Mouse (Mus musculus): ENCODE data around the gene Hmgcl.

Gene Hmgcl

DNA sequence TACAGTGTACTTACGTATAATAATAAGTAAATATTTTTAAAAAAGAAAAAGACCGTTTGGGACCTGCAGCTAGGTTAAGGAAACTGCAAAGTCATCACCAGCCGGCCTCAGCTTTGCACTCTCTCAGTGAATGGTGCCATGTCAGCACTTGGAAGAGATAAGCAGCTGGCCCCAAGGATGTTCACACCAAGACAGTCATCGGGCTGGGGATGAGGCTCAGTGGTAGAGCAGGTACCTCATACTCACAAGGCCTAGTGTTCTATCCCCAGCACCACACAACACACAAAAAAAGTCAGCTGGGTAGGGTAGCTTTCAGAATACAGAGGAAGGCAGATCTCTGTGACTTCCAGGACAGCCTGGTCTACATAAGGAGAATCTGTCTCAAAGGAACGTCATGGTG is 38.9 kb downstream of the Hmgcl start:
- in situ Hi-C loops (cut with MboI, MseI) = no loop called here

DNA sequence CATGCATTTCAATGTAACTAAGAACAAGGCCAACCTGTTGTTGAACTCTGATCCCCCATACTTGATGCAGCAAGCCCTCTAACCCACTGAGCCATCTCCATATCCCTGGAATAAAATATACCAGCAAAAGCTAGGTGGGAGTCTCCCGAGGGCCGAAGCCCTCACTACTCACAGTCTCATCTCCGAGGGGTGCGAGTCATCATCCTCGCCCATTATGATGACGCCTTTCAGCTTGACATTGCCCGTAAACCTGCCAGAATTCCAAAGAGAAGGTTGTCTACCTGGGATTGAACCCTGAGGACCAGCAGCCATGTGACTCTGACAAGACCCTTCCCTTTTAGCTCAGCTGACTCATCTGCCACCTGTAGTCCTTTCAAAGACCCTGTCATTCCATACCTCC is 39.5 kb downstream of the Hmgcl start:
- in situ Hi-C loops (cut with MboI, MseI) = no loop called here

DNA sequence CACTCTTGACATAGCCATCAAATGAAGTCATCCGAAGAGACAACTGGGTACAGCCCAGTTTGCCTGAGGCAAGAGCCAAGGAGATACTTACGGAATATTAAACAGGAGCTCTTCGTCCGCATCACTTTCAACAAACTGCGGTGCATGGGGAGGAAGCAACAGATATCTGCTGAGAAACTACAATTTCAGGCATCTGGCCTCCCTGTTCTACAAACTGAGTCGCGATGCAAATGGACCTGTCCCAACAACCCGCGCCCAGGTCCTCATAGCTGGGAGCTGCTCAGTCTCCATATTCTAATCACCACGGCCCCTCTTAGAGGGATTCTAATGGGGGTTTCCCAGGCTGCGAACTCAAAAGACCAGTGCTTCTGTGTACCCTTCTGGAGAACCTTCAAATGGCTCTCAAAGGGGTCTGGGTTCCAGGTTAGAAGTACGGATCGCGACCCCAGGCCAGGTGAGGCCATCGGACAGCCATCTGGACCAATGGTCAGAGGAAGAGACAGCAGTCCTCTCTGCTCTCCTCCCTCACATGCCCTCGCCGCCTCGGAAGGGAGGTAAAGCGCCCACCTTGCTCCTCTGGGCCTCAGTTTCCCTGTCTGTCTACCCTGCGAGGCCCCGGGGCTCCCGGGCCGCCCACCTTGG is 40.2 kb downstream of the Hmgcl start:
- in situ Hi-C loops (cut with MboI, MseI) = no loop called here

DNA sequence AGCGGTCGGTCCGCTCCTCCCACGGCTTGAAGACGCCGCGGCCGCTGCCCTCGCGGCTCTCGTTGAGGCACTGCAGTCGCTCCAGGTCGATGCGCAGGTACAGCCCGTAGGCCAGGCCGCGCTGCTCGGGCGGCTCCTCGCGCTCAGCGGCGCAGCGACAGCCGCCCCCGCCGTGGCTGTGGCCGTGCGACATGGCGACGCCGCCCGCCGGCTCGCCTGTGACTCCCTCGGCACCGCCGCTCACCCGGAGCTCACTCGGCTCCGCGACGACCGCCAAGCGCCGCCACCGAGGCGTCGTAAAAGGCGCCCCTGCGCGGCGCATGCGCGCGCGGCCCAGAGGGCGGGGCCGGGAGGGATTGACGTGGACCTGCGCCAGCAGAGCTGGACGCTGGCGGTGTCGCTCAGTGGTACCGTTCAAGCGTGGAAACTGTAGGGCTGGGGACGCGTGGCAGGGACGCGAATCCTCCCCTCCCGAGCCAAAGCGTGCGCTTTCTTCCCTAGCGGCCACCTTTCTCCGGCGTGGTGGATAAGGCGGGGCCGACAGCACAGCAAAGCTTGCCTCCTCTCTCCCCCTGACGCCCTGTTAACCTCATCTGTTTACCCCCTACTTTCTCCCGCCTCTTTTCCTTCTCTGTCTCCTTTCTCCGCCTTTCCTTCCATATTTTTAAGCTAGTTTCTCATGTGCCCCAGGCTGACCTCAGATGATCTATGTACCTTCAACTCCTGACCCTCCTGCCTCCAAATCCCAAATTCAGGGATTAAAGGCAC is 40.9 kb downstream of the Hmgcl start, which contains the start of gene Pithd1:
Gene Pithd1 (minus strand): TSS at position 322 of the 768 bp plus-strand sequence.
- in situ Hi-C loops (cut with MboI, MseI) = no loop called here

DNA sequence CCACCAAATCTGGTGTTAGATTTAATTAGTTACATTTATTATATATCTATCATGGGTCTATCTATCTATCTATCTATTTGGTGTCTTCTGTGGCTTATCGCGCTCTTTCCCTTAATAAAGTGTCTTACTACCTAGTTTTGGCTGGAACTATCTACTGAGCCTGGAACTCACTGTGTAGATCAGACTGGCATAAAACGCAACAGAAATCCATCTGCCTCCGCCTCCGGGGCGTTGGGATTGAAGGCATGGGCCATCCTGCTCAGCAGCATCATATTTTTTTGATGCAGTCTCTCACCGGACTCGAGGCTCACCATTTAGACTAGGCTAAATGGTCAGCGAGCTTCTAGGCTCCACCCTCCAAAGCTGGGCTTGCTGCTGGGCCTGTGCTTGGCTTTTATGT is 41.5 kb downstream of the Hmgcl start:
- in situ Hi-C loops (cut with MboI, MseI) = no loop called here

DNA sequence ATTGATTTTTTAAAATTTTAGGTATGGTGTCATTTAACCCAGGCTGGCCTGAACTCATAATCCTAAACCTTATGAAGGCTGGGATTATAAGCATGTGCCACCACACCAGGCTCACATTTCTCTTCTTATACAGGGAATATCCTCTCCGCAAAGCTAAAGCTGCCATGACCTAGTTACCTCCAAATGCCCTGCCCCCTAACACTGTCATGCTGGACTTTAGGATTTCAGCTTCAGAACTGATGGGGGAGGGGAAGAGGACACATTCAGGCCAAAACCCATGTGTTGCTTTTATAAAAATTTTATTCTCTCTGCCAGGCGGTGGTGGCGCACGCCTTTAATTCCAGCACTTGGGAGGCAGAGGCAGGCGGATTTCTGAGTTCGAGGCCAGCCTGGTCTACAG is 47.7 kb downstream of the Hmgcl start:
- in situ Hi-C loops (cut with MboI, MseI) = loop anchor here (5.0 kb wide), 1 partner anchor 43 kb away; no protein-coding TSS in a partner anchor

DNA sequence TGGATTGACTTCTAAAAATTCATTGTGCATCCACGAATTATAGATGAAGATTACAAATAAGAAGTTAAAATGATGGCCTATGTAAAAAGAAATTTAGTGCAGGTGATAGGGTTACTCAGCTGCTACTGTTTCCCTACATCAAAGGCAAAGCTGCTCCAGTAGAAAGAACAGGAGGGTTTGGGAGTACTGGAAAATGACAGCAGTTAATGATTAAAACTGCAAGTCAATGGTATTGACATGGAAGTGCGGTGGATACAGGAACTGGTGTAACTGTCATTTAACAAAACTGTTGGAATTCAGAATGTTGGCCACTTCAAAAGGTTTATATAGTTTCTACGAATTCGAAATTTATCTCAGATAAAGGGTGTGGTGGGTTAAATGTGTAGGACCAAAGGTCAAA is 48.9 kb downstream of the Hmgcl start:
- in situ Hi-C loops (cut with MboI, MseI) = no loop called here

DNA sequence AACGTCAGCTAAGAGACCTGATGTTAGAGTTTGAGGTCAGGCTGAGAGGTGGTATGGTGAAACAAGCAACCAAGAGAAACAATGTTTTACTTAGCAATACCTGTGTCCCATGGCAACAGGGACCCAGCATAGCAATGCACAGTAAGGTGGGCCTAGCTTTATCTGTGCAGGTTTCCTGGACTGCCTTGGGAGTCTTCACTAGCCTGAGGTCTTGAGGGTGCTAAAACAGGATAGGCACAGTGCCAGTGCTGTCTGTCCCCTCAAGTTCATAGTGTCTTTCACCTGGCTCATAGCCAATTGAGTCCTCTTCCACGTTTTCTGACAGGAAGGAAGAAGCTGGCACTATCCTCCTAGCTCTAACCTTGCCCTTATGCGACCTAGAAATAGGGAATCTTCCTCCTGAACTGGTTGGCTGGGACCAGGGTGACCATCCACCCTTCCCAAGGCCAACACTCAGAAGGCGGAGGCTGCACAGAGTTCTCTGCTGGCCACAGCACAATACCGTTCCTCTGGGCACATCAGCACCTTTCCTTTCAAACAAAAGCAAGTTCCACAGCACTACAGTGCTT is 57.9 kb downstream of the Hmgcl start:
- in situ Hi-C loops (cut with MboI, MseI) = no loop called here

DNA sequence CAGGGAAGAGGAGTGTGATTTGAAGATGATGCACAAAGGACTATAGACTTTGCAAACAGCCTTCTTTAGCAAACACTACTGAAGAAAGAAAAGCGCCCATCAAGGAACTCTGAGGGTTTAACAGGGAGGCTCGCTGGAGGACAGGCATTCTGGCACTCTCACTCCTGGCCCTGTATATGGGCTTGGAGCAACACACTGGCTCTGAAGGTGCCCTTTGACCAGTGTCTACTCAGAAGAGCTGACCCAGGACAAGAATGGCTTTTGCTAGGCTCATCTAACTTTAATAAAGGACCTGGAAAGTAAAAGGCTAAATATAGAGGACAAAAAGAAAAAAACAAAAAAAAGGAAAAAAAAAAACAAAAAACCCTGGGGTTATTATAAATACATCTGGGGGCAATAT is 58.7 kb downstream of the Hmgcl start:
- in situ Hi-C loops (cut with MboI, MseI) = no loop called here

DNA sequence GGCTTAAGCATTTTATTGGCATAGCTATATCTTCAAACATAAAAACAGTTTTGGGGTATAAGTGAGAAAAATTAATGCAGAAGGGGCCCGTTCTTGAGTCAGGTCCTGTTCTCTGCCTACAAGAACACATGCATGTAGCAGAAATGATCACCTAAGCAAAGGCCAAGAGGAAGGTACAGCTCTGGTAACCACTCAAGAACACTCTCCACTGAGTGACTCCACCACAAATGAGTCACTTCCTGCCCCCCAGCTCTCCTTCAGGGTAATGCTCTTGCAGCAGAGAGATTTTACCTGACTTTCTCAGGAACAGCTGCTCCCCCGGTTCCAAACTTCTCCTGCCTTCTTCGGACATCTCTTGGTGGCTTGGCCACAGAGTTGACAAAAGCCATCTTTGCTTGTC is 60.6 kb downstream of the Hmgcl start:
- in situ Hi-C loops (cut with MboI, MseI) = no loop called here

DNA sequence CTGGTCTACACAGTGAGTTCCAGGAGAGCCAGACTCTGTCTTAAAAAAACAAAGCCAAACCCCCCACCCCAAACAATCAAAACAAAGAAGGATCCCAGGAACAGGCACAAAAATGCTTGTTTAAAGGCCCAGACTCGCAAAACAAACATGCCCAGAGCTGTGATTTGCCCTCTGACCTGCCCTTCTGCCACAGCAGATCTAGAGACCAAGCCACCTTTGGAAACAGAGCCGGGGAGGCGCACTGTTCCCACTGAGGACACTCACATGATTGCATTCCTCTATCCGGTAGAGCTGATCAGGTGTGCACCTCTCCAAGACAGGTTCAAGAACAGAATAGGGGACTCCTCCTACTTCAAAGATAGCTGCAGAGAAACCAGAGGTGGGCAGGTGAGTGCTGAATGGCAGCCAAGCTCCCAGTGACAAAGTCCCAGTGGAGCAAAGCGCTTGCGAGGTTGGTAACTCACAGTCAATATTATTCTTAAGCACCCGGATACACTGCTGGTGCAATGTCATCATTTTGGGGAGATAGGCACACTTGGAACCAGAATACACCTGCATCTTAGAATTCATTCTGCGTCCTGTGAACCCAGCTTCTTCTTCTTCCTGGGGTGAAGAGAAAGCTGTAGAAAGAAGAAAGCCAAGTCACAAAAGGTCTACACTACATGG is 62.7 kb downstream of the Hmgcl start:
- in situ Hi-C loops (cut with MboI, MseI) = no loop called here

DNA sequence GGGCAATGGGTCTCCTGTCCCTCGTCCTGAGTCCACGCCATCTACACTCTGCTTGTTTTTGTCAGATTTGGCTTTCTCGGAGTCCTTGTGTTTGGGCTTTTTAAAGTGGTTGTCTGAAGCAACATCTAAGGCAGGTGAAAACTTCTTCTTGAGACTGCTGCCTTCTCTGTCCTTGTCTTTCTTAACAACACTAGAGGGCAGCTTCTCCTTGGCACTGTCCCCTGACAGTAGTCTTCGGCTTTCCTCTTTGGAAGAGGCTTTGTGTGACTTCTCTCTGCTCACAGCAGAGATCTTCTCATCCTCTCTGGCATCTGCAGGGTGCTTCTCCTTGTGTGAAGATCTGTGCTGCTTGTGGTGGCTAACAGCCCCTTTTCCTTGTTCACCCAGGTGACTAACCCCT is 64.3 kb downstream of the Hmgcl start:
- in situ Hi-C loops (cut with MboI, MseI) = no loop called here
